Mouse (Mus musculus) adrenal gland, adult (tissue): ENCODE results near the gene Tdrd1.
"Not testable (repeated sequence)": the region's sequence is repeated elsewhere in the genome, so short reads cannot be mapped to it uniquely, and the experiment has no call there.

Source experiments
- DNase-seq, 2 experiments: peaks; one replicate each; pipeline ENCODE4 v3.0.0; 2022 to 2023; ENCODE audit warnings: low spot score in 1 of 2; ENCODE audit not compliant: inconsistent age in 2 of 2

The Tdrd1 gene

GRCm38 (mm10) chr19:56826047-56826631 lies at the start of gene Tdrd1:
Gene Tdrd1, plus strand, starts transcription at chr19:56826209.
- no peak for DNase-seq

- peak; percentile 54 to 82 for DNase-seq
Measured at GRCm38 (mm10) chr19:56776719-56777382, 49.2 kb upstream of the Tdrd1 start.

DNA sequence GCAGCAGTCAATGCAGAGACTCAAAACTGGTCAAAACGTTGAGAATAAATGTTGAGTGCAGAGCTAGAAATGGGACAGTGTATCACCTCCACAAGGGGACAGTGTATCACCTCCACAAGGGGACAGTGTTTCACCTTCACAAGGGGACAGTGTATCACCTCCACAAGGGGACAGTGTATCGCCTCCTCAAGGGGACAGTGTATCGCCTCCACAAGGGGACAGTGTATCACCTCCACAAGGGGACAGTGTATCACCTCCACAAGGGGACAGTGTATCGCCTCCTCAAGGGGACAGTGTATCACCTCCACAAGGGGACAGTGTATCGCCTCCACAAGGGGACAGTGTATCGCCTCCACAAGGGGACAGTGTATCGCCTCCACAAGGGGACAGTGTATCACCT lies 47.5 kb upstream of the Tdrd1 start:
- DNase-seq, result not testable (repeated sequence)

GRCm38 (mm10) chr19:56787911-56788310 lies 38.1 kb upstream of the Tdrd1 start:
- no peak for DNase-seq

DNA sequence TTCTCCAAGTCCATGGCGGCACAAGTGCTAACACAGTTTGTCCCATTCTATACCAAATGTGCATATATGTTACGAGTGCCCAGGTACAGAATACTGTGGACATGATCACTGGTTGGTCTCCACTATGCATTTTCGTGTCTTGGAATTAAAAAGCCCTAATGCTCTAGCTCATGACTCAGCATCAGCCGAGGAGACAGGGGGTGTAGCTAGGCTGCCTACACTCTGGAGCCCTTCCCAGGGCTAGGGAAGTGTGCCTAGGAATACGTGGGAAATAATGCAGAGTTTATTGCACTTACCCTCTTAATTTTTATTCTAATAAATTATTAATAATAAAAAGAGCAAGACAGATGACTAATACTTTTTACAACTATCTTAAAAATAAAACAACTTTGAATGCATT lies 37.1 kb upstream of the Tdrd1 start:
- DNase-seq, result no peak

- no peak for DNase-seq
Measured at GRCm38 (mm10) chr19:56797376-56797775, 28.6 kb upstream of the Tdrd1 start.

DNA sequence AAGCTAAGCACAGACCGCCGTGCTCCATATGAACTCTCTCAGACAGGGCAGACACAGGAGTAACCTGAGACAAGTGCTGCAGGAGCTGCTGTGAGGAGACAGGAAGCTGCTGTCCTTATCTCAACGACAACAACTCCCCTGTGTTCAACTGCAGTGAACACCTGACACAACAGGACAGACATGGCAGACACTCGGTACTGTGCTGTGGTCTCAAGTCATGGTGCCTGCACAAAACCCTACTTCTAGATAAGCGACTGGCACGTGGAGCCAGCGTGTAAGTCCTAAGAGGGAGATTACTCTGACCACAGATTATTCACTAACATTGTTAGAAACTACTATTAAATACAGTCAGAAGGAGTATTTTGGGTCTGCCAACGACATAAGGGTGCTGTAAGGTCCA lies 25.8 kb upstream of the Tdrd1 start:
- no peak for DNase-seq

GRCm38 (mm10) chr19:56800930-56801655 lies 24.9 kb upstream of the Tdrd1 start:
- peak in 1 of 2 experiments; percentile 42 for DNase-seq

- no peak for DNase-seq
Measured at GRCm38 (mm10) chr19:56801656-56802351, 24.2 kb upstream of the Tdrd1 start.

- no peak for DNase-seq
Measured at GRCm38 (mm10) chr19:56802352-56802746, 23.7 kb upstream of the Tdrd1 start.

- DNase-seq, result no peak
Measured at GRCm38 (mm10) chr19:56805366-56805765, 20.6 kb upstream of the Tdrd1 start.

- no peak for DNase-seq
Measured at GRCm38 (mm10) chr19:56807122-56807521, 18.9 kb upstream of the Tdrd1 start.

GRCm38 (mm10) chr19:56808771-56809170 lies 17.2 kb upstream of the Tdrd1 start:
- DNase-seq, result no peak

- DNase-seq, result no peak
Measured at GRCm38 (mm10) chr19:56810641-56811146, 15.3 kb upstream of the Tdrd1 start.

DNA sequence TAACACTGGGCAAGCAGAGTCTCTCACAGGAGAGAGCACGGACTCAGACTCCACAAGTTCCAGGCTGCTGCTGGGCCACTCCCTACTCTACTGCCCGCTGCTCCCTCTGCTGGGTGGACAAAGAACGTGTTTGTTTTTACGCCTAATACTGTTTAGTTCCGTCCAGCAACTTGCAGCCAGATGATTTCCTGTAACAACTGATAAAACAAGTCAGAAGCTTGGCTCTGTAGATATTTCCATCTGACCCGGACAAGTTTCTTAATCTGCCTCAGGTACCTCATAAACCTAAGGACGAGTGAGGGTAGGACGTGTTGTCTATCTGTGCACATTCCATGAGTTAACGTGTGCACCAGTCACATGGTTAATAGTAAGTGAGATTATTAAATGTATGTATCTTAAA lies 14.4 kb upstream of the Tdrd1 start:
- DNase-seq, result peak; percentile 32 to 76

DNA sequence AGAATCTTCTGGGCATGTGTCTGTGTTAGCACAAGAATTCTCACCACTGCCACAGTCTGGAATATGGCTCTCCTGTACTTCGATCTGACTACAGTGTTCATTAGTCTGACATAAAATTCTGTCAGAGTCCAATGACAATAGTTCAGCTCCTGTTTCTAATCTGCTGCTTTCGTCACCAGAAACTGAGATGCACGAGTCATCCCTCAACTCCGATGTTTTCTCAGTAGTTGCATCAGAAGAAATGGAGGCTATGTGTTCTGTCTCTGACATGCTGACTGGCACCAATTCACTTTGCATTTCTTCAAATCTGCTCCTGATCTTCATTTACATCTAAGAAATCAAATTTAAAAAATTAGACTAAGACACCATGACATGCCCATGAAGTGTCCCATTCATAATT lies 12.6 kb upstream of the Tdrd1 start:
- no peak for DNase-seq

- DNase-seq, result no peak
Measured at GRCm38 (mm10) chr19:56817851-56818526, 8.0 kb upstream of the Tdrd1 start.

DNA sequence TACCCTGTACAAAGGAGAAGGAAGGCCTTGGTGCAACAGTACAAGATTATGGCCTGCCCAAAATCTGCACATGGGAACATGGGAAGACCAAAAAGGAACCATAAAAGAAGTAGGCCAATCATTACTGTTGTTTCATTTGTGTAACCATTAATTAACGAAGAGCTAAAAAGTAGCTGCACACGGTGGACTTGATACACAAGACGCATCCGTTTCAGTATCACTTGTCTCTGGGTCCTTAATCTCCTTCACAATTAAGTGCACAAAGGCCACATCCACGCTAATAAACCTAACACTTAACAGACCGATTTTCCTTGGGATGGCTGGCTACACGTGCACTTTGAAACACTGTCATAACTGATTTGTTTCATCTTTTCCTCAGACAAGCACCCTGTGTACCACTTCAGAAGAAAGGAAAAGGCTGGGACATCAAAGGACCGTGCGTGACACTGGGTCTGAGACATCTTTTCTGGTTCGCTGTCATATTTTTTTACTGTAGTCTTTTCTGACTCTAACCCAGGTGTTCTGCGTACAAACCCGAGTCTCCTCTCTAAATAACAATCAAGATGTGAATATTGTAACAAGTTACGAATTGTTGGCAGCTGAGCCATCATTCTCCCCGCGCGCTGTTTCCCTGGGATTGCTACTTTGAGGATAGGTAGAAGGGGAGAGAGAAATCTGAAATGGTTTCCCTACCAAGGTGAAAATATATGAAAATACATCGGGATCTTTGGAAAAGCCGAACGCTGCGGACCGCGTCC lies 4.8 kb upstream of the Tdrd1 start:
- peak in 1 of 2 experiments; percentile 11 for DNase-seq

DNA sequence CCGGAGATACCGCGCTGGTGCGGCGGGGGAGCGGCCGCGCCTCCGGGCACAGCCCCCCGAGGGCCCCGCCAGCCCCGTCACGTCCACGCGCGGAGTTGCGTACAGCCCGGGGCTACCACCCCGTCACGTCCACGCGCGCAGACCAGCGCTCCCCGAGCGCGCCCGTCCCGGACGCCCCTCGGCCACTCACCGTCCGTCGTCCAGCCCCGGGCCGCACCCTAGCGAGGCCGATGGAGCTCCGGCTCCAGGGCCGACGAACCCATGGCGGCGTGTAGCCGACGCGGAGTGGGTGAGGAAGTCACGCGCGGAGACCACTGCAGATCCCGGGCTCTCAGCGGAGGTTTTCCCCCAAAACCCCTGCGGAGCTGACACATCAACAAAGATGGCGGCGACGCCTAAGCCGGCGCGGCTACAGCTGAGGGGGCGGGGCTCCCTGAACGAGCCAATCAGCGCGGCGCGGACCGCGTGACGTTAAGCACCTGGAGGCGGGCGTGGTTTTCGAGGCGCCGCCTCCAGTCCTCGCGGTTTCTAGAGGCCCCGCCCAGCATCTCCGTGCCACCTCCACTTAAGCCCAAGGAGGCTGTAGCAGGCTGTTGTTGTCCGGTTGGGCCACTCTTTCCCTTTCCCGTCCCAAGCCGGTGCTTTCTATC lies 4.1 kb upstream of the Tdrd1 start, which contains the start of gene Ccdc186:
Ccdc186 (minus strand) TSS at position 393 of the 650 bp plus-strand sequence.
- peak; percentile 95 to 98 for DNase-seq

DNA sequence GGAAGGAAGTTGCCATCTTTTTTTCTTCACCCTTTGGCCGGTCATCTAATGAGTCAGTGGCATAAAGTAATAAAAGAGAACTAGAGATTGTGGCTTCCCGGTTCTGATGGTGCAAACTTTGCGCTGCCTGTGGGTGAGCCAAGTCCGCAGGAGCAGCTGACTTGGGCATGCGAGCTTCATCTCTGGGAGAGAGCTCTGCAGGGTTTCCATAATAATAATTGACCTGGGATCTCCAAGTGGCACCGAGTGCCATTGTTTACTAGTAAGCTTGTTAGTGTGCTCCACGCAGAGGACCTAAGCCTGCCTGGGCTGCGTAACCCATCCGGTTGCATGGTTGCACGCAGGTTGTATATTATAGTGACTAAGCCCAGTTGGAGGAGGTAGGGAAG lies 3.6 kb upstream of the Tdrd1 start:
- no peak for DNase-seq
